Mouse (Mus musculus) bone marrow, adult 2 months (tissue): Measurements from ENCODE around the gene Ralgapa2. TPM values are rescaled to one million over a fixed set of nuclear protein-coding genes. Genes with fewer than 3 reads are reported as not detected.

Experiments used
- H3K27ac ChIP-seq: fragments of 200-500 bp; 2 replicates; pipeline ENCODE4 v1.5.1; 2012; ENCODE audit warnings: low read depth, mild to moderate bottlenecking, control low read depth, inconsistent platforms, low read length; ENCODE audit not compliant: control insufficient read depth, poor library complexity, insufficient read depth
- H3K4me1 ChIP-seq: fragments of 200-500 bp; 2 replicates; pipeline ENCODE4 v1.6.1; 2011; ENCODE audit warnings: low read length; ENCODE audit not compliant: control insufficient read depth, insufficient read depth
- H3K4me3 ChIP-seq: fragments of 200-500 bp; replicated peaks from 2 replicates; pipeline ENCODE3; 2011; ENCODE audit warnings: mild to moderate bottlenecking, low read depth, low read length, control low read depth; ENCODE audit not compliant: control insufficient read depth
- CTCF ChIP-seq: fragments of 200-500 bp; IDR thresholded peaks from 2 replicates; pipeline ENCODE4 v1.5.1; 2011; ENCODE audit warnings: low read length, control low read depth; ENCODE audit not compliant: control insufficient read depth, insufficient read depth
- POLR2A ChIP-seq: fragments of 200-500 bp; IDR thresholded peaks from 2 replicates; pipeline ENCODE4 v1.6.1; 2011; ENCODE audit warnings: low read depth, mild to moderate bottlenecking, control low read depth, low read length, borderline replicate concordance; ENCODE audit not compliant: control insufficient read depth
- WGBS: fragments of 180-500 bp; shearing (Covaris S2); methylation state at CpG from one replicate; pipeline ENCODE4 v1.1.7; 2018; 5-methylcytosine and 5-hydroxymethylcytosine counted together
- polyA plus RNA-seq: library from polyadenylated mRNA; stranded (reverse); fragments of >200 nt; gene quantifications from 2 replicates; pipeline ENCODE4 v1.2.4, GENCODE M21; 2011; ENCODE audit warnings: low replicate concordance; ENCODE audit not compliant: missing spikeins, insufficient read depth, insufficient read length

Gene Ralgapa2
- polyA plus RNA-seq, 1 experiment = 25.7 TPM

- Histone ChIP-seq H3K4me3 (no peak overlapping the region), H3K4me1 (no peaks in the 10 kb centered on the region), H3K27ac (no peak overlapping the region)
- TF ChIP-seq POLR2A (no peak), CTCF (no peak)
- WGBS = 86% methylated on average over 1 of the region's 1 CpGs
Observed at GRCm38 (mm10) chr2:146280921-146281274, 231.2 kb downstream of the Ralgapa2 start.

GRCm38 (mm10) chr2:146280221-146280920 is 231.8 kb downstream of the Ralgapa2 start:
- TF ChIP-seq CTCF (no peak), POLR2A (no peak)
- H3K4me3 ChIP-seq = no peak overlapping the region
- 63% methylated on average over 6 of the region's 6 CpGs for WGBS
- H3K27ac ChIP-seq = no peak overlapping the region
- no peaks in the 10 kb centered on the region for H3K4me1 ChIP-seq

GRCm38 (mm10) chr2:146279430-146280220 is 232.5 kb downstream of the Ralgapa2 start:
- 88% methylated on average over 24 of the region's 24 CpGs for WGBS
- no peak overlapping the region for H3K27ac ChIP-seq
- no peaks in the 10 kb centered on the region for H3K4me1 ChIP-seq
- no peak overlapping the region for H3K4me3 ChIP-seq
- TF ChIP-seq POLR2A (no peak), CTCF (no peak)

- Histone ChIP-seq H3K4me3 (no peak overlapping the region), H3K4me1 (no peaks in the 10 kb centered on the region), H3K27ac (no peak overlapping the region)
- TF ChIP-seq POLR2A (no peak), CTCF (no peak)
- WGBS = 61% methylated on average over 5 of the region's 5 CpGs
Observed at GRCm38 (mm10) chr2:146278381-146278780, 233.8 kb downstream of the Ralgapa2 start.

GRCm38 (mm10) chr2:146266539-146266938 is 245.6 kb downstream of the Ralgapa2 start:
- 79% methylated on average over 3 of the region's 3 CpGs for WGBS
- no peaks in the 10 kb centered on the region for H3K4me1 ChIP-seq
- no peak overlapping the region for H3K27ac ChIP-seq
- no peak overlapping the region for H3K4me3 ChIP-seq
- no peak for TF ChIP-seq POLR2A
- TF ChIP-seq CTCF = no peak

GRCm38 (mm10) chr2:146265045-146265444 is 247.1 kb downstream of the Ralgapa2 start:
- 6% methylated on average over 4 of the region's 4 CpGs for WGBS
- Histone ChIP-seq H3K4me1 (no peaks in the 10 kb centered on the region), H3K27ac (no peak overlapping the region), H3K4me3 (no peak overlapping the region)
- TF ChIP-seq POLR2A = no peak
- no peak for TF ChIP-seq CTCF

GRCm38 (mm10) chr2:146262966-146263365 is 249.2 kb downstream of the Ralgapa2 start:
- H3K4me3 ChIP-seq = no peak overlapping the region
- H3K4me1 ChIP-seq = no peaks in the 10 kb centered on the region
- TF ChIP-seq CTCF (no peak), POLR2A (no peak)
- no peak overlapping the region for H3K27ac ChIP-seq

- 94% methylated on average over 10 of the region's 10 CpGs for WGBS
- TF ChIP-seq CTCF (no peak), POLR2A (no peak)
- Histone ChIP-seq H3K4me1 (no peaks in the 10 kb centered on the region), H3K27ac (no peak overlapping the region), H3K4me3 (no peak overlapping the region)
Observed at GRCm38 (mm10) chr2:146262215-146262614, 249.9 kb downstream of the Ralgapa2 start.

GRCm38 (mm10) chr2:146261146-146261545 is 251.0 kb downstream of the Ralgapa2 start:
- H3K27ac ChIP-seq = no peak overlapping the region
- WGBS = 84% methylated on average over 4 of the region's 4 CpGs
- no peak for TF ChIP-seq POLR2A
- no peak for TF ChIP-seq CTCF

More at GRCm38 (mm10) chr2:146261146-146261545, 251.0 kb downstream of the Ralgapa2 start:
- no peaks in the 10 kb centered on the region for H3K4me1 ChIP-seq
- no peak overlapping the region for H3K4me3 ChIP-seq
